Mouse (Mus musculus) forebrain, embryonic 13.5 days (tissue): ENCODE measurements around the gene Akap14. TPM values are rescaled to one million over a fixed set of nuclear protein-coding genes. Genes with fewer than 3 reads are reported as not detected.
"Not testable (repeated sequence)": the region's sequence is repeated elsewhere in the genome, so short reads cannot be mapped to it uniquely, and the experiment has no call there.

Experiments used
- ATAC-seq: fragments of 200-750 bp; cut with Nextera tagmentation; 2 replicates; pipeline ENCODE4 v1.8.0; 2017
- H3K27ac ChIP-seq: fragments of 300-500 bp; sonication (generic); 2 replicates; pipeline ENCODE4 v1.5.1; 2015; ENCODE audit warnings: inconsistent platforms, mild to moderate bottlenecking, moderate library complexity
- H3K27me3 ChIP-seq: fragments of 300-500 bp; sonication (generic); 2 replicates; pipeline ENCODE4 v1.6.1; 2015; ENCODE audit warnings: mild to moderate bottlenecking, inconsistent platforms
- H3K36me3 ChIP-seq: fragments of 300-500 bp; sonication (generic); 2 replicates; pipeline ENCODE4 v1.6.1; 2015; ENCODE audit warnings: mild to moderate bottlenecking, inconsistent platforms; ENCODE audit not compliant: poor library complexity, severe bottlenecking
- H3K4me1 ChIP-seq: fragments of 300-500 bp; sonication (generic); 2 replicates; pipeline ENCODE4 v1.6.1; 2015; ENCODE audit warnings: inconsistent platforms
- H3K4me2 ChIP-seq: fragments of 300-500 bp; sonication (generic); 2 replicates; pipeline ENCODE4 v1.6.1; 2015; ENCODE audit warnings: inconsistent platforms, mild to moderate bottlenecking, moderate library complexity
- H3K4me3 ChIP-seq: fragments of 300-500 bp; sonication (generic); 2 replicates; pipeline ENCODE4 v1.5.1; 2015; ENCODE audit warnings: mild to moderate bottlenecking, inconsistent platforms
- H3K9ac ChIP-seq: fragments of 300-500 bp; sonication (generic); 2 replicates; pipeline ENCODE4 v1.6.1; 2015; ENCODE audit warnings: mild to moderate bottlenecking, inconsistent platforms
- H3K9me3 ChIP-seq: fragments of 300-500 bp; sonication (generic); replicated peaks from 2 replicates; pipeline ENCODE4 v1.6.1; 2016; ENCODE audit warnings: inconsistent platforms
- WGBS: fragments of 180-500 bp; shearing (Covaris S2); methylation state at CpG from one replicate; pipeline ENCODE4 v1.1.7; 2015; 5-methylcytosine and 5-hydroxymethylcytosine counted together
- polyA plus RNA-seq: library from polyadenylated mRNA; unstranded; fragments of >200 nt; fragmentation: Nextera tagmentation; extraction: Ambion mirVana; gene quantifications from 2 replicates; pipeline ENCODE4 v1.2.1, GENCODE M21; 2015

Akap14 gene
- polyA plus RNA-seq, 1 experiment from 2014 or later = 0.27 TPM

DNA sequence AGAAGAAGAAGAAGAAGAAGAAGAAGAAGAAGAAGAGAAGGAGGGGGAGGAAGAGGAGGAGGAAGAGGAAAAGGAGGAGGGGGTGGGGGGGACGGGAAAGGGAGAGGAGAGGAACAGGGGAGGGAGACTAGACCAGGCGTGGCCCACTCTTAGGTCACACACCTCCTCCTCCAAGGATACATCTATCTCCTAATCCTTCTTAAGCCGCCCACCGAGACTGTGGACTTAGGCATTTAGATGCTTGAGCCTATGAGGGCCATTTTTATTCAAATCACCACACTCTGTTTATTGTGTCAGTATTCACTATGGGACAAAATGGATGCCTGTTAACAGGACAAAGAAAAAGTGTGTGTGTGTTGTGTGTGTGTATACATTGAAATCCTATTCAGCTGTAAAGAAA is 24.1 kb downstream of the Akap14 start:
- no CpG with 5 or more reads among the region's 4 CpGs for WGBS
- H3K9ac ChIP-seq, H3K27ac ChIP-seq, H3K4me2 ChIP-seq, H3K4me3 ChIP-seq, H3K4me1 ChIP-seq, H3K27me3 ChIP-seq, ATAC-seq, H3K9me3 ChIP-seq: not testable (repeated sequence)
- H3K36me3 ChIP-seq = peaks cover 29% of the 10 kb centered on the region

DNA sequence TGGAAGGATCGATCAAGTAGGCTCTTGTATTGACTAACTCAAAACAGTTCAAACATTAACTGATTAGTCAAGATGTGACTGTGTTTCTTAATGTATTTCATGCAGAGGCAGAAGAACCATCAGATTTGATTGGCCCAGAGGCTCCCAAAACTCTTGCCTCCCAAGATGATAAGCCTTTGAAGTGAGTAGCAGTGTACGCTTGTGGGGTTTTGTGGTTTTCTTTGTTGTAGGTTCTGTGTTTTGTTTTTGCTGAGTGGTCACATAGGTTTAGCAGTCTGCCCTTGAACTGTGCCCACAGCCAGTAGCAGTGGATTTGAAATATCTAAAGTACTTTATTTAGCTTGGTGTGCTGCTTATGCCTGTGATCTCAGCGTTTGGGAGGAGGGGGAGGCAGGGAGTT is 26.9 kb downstream of the Akap14 start:
- Histone ChIP-seq H3K27me3 (no peaks in the 10 kb centered on the region), H3K4me1 (no peaks in the 10 kb centered on the region), H3K9ac (no peak overlapping the region), H3K4me3 (no peak overlapping the region), H3K9me3 (no peaks in the 10 kb centered on the region), H3K36me3 (peaks cover 40% of the 10 kb centered on the region), H3K27ac (no peak overlapping the region), H3K4me2 (no peak overlapping the region)
- no peak for ATAC-seq
- 91% methylated on average over 3 of the region's 3 CpGs for WGBS

DNA sequence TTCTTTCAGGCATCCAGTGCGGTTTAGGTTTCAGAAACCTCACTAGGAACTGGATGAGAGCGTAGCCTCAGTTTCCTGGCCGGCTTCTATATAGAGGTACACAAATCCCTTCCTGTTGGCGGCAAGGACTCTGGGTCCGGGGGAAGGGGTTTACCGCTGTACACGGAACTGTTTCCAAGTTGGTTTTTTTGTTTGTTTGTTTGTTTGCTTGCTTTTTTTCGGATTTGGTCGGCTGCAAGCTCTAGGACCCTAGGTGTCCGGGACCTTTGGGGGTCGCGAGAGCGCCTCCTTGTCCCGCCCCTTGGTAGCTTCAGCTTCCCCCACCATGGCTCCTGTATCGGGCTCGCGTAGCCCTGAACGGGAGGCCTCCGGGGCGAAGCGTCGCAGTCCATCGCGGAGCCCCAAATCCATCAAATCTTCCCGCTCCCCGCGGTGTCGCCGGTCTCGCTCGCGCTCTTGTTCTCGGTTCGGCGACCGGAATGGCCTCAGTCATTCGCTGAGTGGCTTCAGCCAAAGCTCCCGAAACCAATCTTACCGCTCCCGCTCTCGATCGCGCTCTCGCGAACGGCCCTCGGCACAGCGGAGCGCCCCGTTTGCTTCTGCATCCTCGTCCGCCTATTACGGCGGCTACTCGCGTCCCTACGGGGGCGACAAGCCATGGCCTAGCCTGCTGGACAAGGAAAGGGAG is 41.8 kb downstream of the Akap14 start, which contains the start of gene Nkap:
Gene Nkap (plus strand): TSS at position 125 of the 688 bp plus-strand sequence.
- Histone ChIP-seq H3K4me2 (peak within 1 kb of the TSS; percentile 66), H3K4me3 (peak within 1 kb of the TSS; percentile 65), H3K27me3 (no peaks in the 10 kb centered on the region), H3K9me3 (no peaks in the 10 kb centered on the region), H3K9ac (peak within 1 kb of the TSS; percentile 80), H3K4me1 (peaks cover 13% of the 10 kb centered on the region), H3K36me3 (no peaks in the 10 kb centered on the region), H3K27ac (peak within 1 kb of the TSS; percentile 57)
- 21% methylated on average over 57 of the region's 58 CpGs for WGBS
- peak; percentile 96 for ATAC-seq

DNA sequence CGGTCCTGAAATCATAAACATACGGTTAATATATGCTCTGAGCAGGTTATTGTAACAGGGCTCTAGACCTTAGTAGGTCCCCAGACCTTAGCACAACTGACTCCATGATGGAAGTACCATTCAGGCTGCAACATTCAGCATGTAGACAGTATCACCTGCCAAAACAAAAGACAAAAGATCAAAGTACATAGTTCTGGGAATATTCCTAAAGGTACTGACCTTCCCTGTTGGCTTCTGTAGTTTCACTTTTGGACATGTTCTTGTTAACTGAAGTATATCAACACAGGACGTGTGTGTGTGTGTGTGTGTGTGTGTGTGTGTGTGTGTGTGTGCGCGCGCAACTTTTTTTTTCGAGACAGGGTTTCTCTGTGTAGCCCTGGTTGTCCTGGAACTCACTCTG is 43.1 kb downstream of the Akap14 start:
- 95% methylated on average over 7 of the region's 7 CpGs for WGBS
- Histone ChIP-seq H3K9me3 (no peaks in the 10 kb centered on the region), H3K4me3 (no peak overlapping the region), H3K9ac (no peak overlapping the region), H3K36me3 (no peaks in the 10 kb centered on the region), H3K4me2 (no peak overlapping the region), H3K27me3 (no peaks in the 10 kb centered on the region), H3K27ac (no peak overlapping the region), H3K4me1 (peaks cover 13% of the 10 kb centered on the region)
- no peak for ATAC-seq

DNA sequence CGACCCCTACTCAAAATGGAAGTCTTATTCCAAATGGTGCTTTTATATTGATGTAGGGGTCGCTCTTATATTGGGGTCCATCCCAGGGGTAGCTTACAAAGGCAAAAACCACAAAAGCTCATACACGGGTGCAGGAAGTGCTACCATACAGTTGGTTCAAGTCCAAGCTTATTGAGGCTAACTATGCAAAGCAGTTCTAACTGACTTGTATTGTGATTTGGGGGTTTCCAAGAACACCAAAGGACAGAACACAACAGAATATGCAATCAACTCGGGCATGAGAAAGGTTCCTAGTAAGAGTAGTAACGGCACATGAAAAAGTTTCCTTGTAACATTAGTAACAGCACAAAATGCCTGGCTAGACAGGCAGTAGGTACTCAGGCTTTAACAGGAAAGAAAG is 48.4 kb downstream of the Akap14 start:
- Histone ChIP-seq H3K9ac (no peak overlapping the region), H3K4me3 (no peak overlapping the region), H3K4me2 (no peak overlapping the region), H3K9me3 (no peaks in the 10 kb centered on the region), H3K27ac (no peak overlapping the region), H3K36me3 (no peaks in the 10 kb centered on the region), H3K4me1 (no peaks in the 10 kb centered on the region), H3K27me3 (no peaks in the 10 kb centered on the region)
- ATAC-seq = no peak
- WGBS = 69% methylated on average over 5 of the region's 5 CpGs

DNA sequence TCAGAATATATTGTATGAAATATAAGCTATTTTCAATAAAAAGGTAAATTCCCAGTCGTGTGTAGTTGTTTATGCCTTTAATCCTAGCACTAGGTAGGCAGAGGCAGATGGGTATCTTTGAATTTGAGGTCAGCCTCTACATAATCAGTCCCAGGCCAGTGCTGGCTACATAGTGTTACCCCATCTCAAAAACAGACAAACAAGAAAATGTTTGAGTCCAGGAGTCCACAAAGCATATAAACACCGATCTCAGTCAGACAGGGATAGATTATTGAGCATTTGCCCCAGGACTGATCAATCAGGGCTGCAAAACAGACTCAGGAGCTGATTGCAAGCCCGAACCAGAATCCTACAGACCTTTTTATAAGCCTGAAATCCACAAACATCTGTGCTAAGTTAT is 49.1 kb downstream of the Akap14 start:
- H3K9me3 ChIP-seq = no peaks in the 10 kb centered on the region
- no peaks in the 10 kb centered on the region for H3K27me3 ChIP-seq
- H3K9ac ChIP-seq = no peak overlapping the region
- H3K4me1 ChIP-seq = no peaks in the 10 kb centered on the region
- ATAC-seq = no peak
- 71% methylated on average over 3 of the region's 3 CpGs for WGBS
- no peak overlapping the region for H3K4me3 ChIP-seq
- no peaks in the 10 kb centered on the region for H3K36me3 ChIP-seq
- no peak overlapping the region for H3K4me2 ChIP-seq
- no peak overlapping the region for H3K27ac ChIP-seq

DNA sequence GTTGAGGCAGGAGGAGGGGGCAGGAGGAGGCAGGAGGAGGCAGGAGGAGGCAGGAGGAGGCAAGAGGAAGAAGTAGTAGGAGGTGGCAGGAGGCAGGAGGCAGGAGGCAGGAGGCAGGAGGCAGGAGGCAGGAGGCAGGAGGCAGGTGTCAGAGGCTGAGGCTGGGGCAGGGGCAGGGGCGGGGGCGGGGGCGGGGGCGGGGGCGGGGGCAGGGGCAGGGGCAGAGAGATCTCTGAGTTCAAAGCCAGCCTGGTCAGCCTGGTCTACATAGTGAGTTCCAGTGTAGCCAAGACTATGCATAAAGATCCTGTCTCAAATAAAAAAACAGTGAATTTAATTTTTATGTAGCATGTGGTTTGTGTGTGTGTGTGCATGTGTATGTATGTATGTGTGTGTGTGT is 51.6 kb downstream of the Akap14 start:
- no CpG with 5 or more reads among the region's 5 CpGs for WGBS
- Histone ChIP-seq H3K4me1 (no peaks in the 10 kb centered on the region), H3K4me2 (no peak overlapping the region), H3K27ac (no peak overlapping the region), H3K9ac (no peak overlapping the region), H3K27me3 (no peaks in the 10 kb centered on the region), H3K36me3 (no peaks in the 10 kb centered on the region), H3K9me3 (no peaks in the 10 kb centered on the region), H3K4me3 (no peak overlapping the region)
- no peak for ATAC-seq

DNA sequence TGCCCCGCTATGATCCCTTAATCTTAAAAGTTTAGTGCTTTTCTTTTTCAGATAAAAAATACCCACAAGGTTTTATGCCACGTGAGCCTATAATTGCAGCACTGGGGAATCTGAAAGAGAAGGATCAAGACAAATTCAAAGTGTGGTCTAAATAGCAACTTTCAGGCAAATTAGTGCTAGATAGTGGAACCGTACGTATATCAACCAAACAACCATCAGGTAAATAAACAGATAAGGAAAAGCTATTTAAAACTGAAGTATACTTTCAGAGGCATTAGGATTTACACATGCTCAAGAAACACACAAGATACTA is 57.8 kb downstream of the Akap14 start:
- H3K9me3 ChIP-seq = no peaks in the 10 kb centered on the region
- WGBS = 72% methylated on average over 4 of the region's 4 CpGs
- H3K36me3 ChIP-seq = no peaks in the 10 kb centered on the region
- no peak overlapping the region for H3K27ac ChIP-seq
- ATAC-seq = no peak
- H3K4me2 ChIP-seq = no peak overlapping the region
- peaks cover 7% of the 10 kb centered on the region for H3K4me1 ChIP-seq
- H3K9ac ChIP-seq = no peak overlapping the region
- H3K27me3 ChIP-seq = no peaks in the 10 kb centered on the region
- no peak overlapping the region for H3K4me3 ChIP-seq

DNA sequence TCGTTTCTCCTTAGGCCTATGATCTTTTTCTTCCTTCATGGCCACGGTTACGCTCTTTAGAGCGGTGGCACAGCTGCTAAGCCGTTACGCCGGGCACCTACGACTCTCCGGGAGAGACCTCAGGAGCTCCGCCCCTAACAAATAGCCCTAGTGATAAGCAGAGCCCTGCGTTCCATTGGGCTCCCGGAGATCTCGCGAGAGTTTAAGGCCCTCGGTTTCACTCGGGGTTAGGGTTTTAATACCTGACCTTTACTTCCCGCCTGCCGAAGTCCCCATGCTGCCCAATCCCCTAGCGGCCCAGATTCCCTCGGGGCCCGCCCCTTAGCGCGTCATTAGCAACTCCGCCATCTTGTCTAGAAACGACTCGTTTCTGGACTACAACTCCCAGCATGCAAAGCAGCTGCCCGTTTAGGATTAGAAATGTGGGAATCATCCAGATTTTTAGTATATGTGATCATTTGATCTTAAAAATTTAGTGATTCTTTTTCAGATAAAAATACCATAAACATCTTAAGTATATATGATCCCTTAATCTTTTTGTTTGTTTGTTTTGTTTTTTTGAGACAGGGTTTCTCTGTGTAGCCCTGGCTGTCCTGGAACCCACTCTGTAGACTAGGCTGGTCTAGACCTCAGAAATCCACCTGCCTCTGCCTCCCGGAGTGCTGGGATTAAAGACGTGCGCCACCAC is 58.3 kb downstream of the Akap14 start, which contains the start of gene Upf3b:
Gene Upf3b (minus strand): TSS at position 130 of the 688 bp plus-strand sequence.
- ATAC-seq = peak; percentile 99
- 18% methylated on average over 28 of the region's 30 CpGs for WGBS
- peak within 1 kb of the TSS; percentile 66 for H3K4me2 ChIP-seq
- H3K4me3 ChIP-seq = peak within 1 kb of the TSS; percentile 53
- H3K36me3 ChIP-seq = no peaks in the 10 kb centered on the region
- no peaks in the 10 kb centered on the region for H3K27me3 ChIP-seq
- H3K9ac ChIP-seq = peak within 1 kb of the TSS; percentile 67
- H3K9me3 ChIP-seq = no peaks in the 10 kb centered on the region
- H3K4me1 ChIP-seq = peaks cover 7% of the 10 kb centered on the region
- peak within 1 kb of the TSS; percentile 87 for H3K27ac ChIP-seq

DNA sequence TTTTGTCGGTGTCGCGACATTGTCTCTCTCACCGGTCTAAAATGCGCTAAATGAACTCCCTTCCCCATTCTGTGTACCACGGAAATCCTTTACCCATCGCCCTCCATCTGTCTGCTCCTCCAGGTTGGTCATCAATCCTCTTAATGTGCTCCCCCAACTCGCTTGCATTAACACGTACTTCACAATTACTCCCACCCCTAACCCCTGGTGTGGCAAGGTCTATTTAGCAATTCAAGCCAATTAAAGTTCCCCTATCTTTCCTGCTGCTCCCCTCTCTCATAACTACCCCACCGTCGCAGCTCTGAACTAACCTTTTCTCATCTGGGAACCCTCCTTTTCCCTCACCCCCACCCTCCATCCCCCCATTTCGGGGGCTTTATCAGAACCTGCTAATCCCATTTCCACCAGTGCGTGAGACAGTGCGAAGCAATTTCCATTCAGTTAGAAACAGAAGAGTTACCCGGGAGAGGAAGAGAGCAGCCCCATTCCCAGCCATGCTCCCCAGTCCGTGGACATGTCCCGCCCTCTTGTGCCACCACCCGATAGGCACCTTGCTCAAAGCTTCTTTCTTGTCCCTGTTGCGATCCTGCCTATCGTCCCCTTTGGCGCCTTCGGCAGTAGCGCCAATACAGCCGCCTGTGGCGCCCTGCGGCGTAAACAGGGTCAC is 59.0 kb downstream of the Akap14 start:
- Histone ChIP-seq H3K27me3 (no peaks in the 10 kb centered on the region), H3K27ac (peak overlapping the region; percentile 87), H3K36me3 (no peaks in the 10 kb centered on the region), H3K4me1 (peaks cover 7% of the 10 kb centered on the region), H3K4me2 (peak overlapping the region; percentile 66), H3K4me3 (peak overlapping the region; percentile 53), H3K9me3 (no peaks in the 10 kb centered on the region), H3K9ac (peak overlapping the region; percentile 67)
- 11% methylated on average over 27 of the region's 27 CpGs for WGBS
- peak; percentile 74 for ATAC-seq

DNA sequence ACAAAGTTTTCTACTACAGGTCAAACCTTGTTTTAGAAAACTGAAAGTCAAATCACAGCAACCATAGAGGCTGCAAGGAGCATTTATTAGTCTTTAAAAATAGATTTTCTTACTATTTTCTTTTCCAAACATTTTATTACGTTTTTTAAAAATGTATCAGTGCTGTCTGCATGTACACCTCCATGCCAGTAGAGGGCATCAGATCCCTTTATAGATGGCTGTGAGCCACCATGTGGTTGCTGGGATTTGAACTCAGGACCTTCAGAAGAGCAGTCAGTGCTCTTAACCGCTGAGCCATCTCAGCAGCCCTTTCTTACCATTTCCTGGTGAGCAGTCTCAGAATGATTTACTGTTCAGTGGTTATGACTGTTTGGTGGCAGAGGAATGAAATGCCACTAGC is 64.8 kb downstream of the Akap14 start:
- no peak overlapping the region for H3K4me2 ChIP-seq
- no peaks in the 10 kb centered on the region for H3K9me3 ChIP-seq
- H3K27ac ChIP-seq = no peak overlapping the region
- ATAC-seq = no peak
- no peaks in the 10 kb centered on the region for H3K27me3 ChIP-seq
- no peak overlapping the region for H3K4me3 ChIP-seq
- peaks cover 13% of the 10 kb centered on the region for H3K36me3 ChIP-seq
- WGBS = 84% methylated on average over 2 of the region's 2 CpGs
- no peak overlapping the region for H3K9ac ChIP-seq
- H3K4me1 ChIP-seq = peaks cover 3% of the 10 kb centered on the region
